Mouse (Mus musculus) brain, embryonic 14.5 days (tissue): ENCODE measurements around the gene BC049715. TPM values are rescaled to one million over a fixed set of nuclear protein-coding genes. Genes with fewer than 3 reads are reported as not detected.
"Not testable (repeated sequence)": the region's sequence is repeated elsewhere in the genome, so short reads cannot be mapped to it uniquely, and the experiment has no call there.

Experiments
- DNase-seq: peaks from one replicate; pipeline ENCODE4 v3.0.0-alpha.2; 2011; ENCODE audit warnings: low read depth
- CTCF ChIP-seq: fragments of 200-500 bp; IDR thresholded peaks from 2 replicates; pipeline ENCODE4 v1.5.1; 2012; ENCODE audit warnings: inconsistent platforms, mild to moderate bottlenecking, moderate library complexity, borderline replicate concordance; ENCODE audit not compliant: insufficient read depth, insufficient read length; ENCODE audit errors: extremely low read depth
- POLR2A ChIP-seq: fragments of 200-500 bp; IDR thresholded peaks from 2 replicates; pipeline ENCODE4 v1.6.1; 2012; ENCODE audit warnings: mild to moderate bottlenecking, inconsistent platforms, borderline replicate concordance; ENCODE audit not compliant: poor library complexity, insufficient read depth, insufficient read length, severe bottlenecking; ENCODE audit errors: extremely low read depth
- polyA plus RNA-seq: library from polyadenylated mRNA; depleted of rRNA; stranded (reverse); fragments of >200 nt; gene quantifications from 2 replicates; pipeline ENCODE4 v1.2.3, GENCODE M21; 2012

BC049715 gene
- polyA plus RNA-seq, 1 experiment = 0.51 TPM

GRCm38 (mm10) chr6:136857186-136857872 is 29.9 kb downstream of the BC049715 start, which contains the start of gene Art4:
TSS of gene Art4 (minus strand) at chr6:136857733.
- no peak for DNase-seq

GRCm38 (mm10) chr6:136857873-136858260 is 30.4 kb downstream of the BC049715 start:
- DNase-seq = no peak
- TF ChIP-seq POLR2A (no peak), CTCF (no peak)

More at GRCm38 (mm10) chr6:136857186-136857872, 29.9 kb downstream of the BC049715 start, which contains the start of gene Art4:
- no peak for TF ChIP-seq CTCF
- no peak for TF ChIP-seq POLR2A

- TF ChIP-seq CTCF (no peak), POLR2A (no peak)
- no peak for DNase-seq
Measured at GRCm38 (mm10) chr6:136858420-136858819, 31.0 kb downstream of the BC049715 start.

GRCm38 (mm10) chr6:136861020-136861419 is 33.6 kb downstream of the BC049715 start:
- peak; percentile 77 for DNase-seq
- TF ChIP-seq POLR2A (no peak), CTCF (peak; percentile 55; the same call in 1 of the 2 replicates)

- no peak for DNase-seq
- TF ChIP-seq POLR2A = no peak
- TF ChIP-seq CTCF = no peak
Measured at GRCm38 (mm10) chr6:136865360-136865759, 37.9 kb downstream of the BC049715 start.

- no peak for TF ChIP-seq POLR2A
- TF ChIP-seq CTCF = no peak
- no peak for DNase-seq
Measured at GRCm38 (mm10) chr6:136866150-136866549, 38.7 kb downstream of the BC049715 start.

- DNase-seq = no peak
- no peak for TF ChIP-seq POLR2A
Measured at GRCm38 (mm10) chr6:136868921-136869320, 41.5 kb downstream of the BC049715 start.

- peak; percentile 76 for DNase-seq
Measured at GRCm38 (mm10) chr6:136874599-136874998, 47.2 kb downstream of the BC049715 start.

GRCm38 (mm10) chr6:136875670-136876069 is 48.2 kb downstream of the BC049715 start, which contains the start of gene Mgp:
TSS of gene Mgp (minus strand) at chr6:136875823.
- TF ChIP-seq CTCF = no peak
- TF ChIP-seq POLR2A = no peak
- DNase-seq = no peak

More at GRCm38 (mm10) chr6:136874599-136874998, 47.2 kb downstream of the BC049715 start:
- TF ChIP-seq POLR2A (no peak), CTCF (no peak)

- no peak for DNase-seq
- TF ChIP-seq CTCF = no peak
- TF ChIP-seq POLR2A = no peak
Measured at GRCm38 (mm10) chr6:136881678-136882077, 54.3 kb downstream of the BC049715 start.

- DNase-seq = no peak
- TF ChIP-seq POLR2A (no peak), CTCF (no peak)
Measured at GRCm38 (mm10) chr6:136883431-136883915, 56.0 kb downstream of the BC049715 start.

- no peak for DNase-seq
- TF ChIP-seq CTCF = no peak
- no peak for TF ChIP-seq POLR2A
Measured at GRCm38 (mm10) chr6:136883961-136884360, 56.5 kb downstream of the BC049715 start.

GRCm38 (mm10) chr6:136884766-136885165 is 57.3 kb downstream of the BC049715 start:
- not testable (repeated sequence) for DNase-seq

- TF ChIP-seq POLR2A (no peak), CTCF (no peak)
- DNase-seq = no peak
Measured at GRCm38 (mm10) chr6:136887854-136888253, 60.4 kb downstream of the BC049715 start.
